Mouse (Mus musculus): ENCODE data around the gene Rab11a. TPM values are rescaled to one million over a fixed set of nuclear protein-coding genes. Genes with fewer than 3 reads are reported as not detected.
A peak's percentile ranks its signal among the peaks of the same experiment; 100 is the strongest.

Gene Rab11a
- total and polyA plus RNA-seq, 2 experiments from 2014 or later, result 153 to 465 TPM

DNA sequence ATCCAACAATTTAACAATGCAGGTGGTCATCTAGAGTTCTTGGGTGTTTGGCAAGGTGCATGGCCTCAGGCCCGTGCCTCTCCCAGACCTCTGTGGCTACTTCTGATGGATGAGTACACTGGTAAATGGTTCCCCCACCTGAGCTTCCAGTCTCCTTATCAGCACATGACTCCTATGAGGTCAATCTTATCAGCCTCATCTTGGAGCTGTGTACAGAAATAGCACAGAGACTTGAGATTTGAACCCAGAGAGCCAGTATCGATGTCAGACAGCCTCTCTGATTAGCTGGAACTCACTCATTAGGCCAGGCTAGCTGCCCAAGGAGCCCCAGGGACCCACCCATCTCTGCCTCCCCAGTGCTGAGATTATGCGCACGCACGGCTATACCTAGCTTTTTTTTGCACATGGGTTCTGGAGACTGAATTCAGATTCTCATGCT, 32.9 kb upstream of the Rab11a start:
- no peak overlapping the region for H3K27ac ChIP-seq
- WGBS, result 84% methylated on average over 5 of the region's 5 CpGs

DNA sequence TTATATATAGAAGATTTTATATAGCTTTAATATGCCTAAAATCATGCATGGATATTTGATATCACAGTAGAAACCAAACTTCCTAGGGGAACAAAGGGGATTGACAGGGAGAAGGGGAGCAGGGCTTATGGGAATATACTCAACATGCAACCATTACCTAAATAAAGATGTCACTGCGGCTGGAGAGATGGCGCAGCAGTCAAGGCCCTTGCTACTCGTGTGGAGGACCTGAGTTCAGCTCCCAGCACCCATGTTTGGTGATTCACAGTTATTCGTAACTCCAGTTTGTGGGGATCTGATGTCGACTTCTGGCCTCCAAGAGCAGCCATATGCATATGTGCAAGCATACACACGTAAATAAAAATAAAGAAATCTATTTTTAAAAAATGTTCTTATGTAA, 32.4 kb upstream of the Rab11a start:
- H3K9ac ChIP-seq (replicated peaks; ENCODE audit: low read length), result no peak overlapping the region
- no peak overlapping the region for H3K4me3 ChIP-seq (ENCODE audit: low read length)
- WGBS, result 88% methylated on average over 6 of the region's 6 CpGs
- no peaks in the 10 kb centered on the region for H3K36me3 ChIP-seq (ENCODE audit: insufficient read depth, low read length)
- no peak overlapping the region for H3K4me2 ChIP-seq (ENCODE audit: low read depth, low read length)
- H3K27me3 ChIP-seq (ENCODE audit: insufficient read depth, low read length), result no peaks in the 10 kb centered on the region
- H3K9me3 ChIP-seq (ENCODE audit: low read length), result no peaks in the 10 kb centered on the region
- H3K27ac ChIP-seq, result no peak overlapping the region
- H3K4me1 ChIP-seq (ENCODE audit: insufficient read depth, low read length), result peaks cover 8% of the 10 kb centered on the region; the same call in 1 of the 2 replicates
- ATAC-seq (no peak), DNase-seq (ENCODE audit: low spot score) (no peak)
- TF ChIP-seq CTCF (IDR thresholded peaks at IDR 0.05; ENCODE audit: low read depth), result no peak

More for the DNA sequence above, 32.9 kb upstream of the Rab11a start:
- Histone ChIP-seq H3K36me3 (ENCODE audit: insufficient read depth, low read length) (no peaks in the 10 kb centered on the region), H3K9me3 (ENCODE audit: low read length) (no peaks in the 10 kb centered on the region), H3K4me3 (ENCODE audit: low read length) (no peak overlapping the region), H3K4me2 (ENCODE audit: low read depth, low read length) (no peak overlapping the region), H3K9ac (replicated peaks; ENCODE audit: low read length) (no peak overlapping the region), H3K27me3 (ENCODE audit: insufficient read depth, low read length) (no peaks in the 10 kb centered on the region), H3K4me1 (ENCODE audit: insufficient read depth, low read length) (peaks cover 12% of the 10 kb centered on the region; the same call in 1 of the 2 replicates)
- DNase-seq (ENCODE audit: low spot score), result no peak
- ATAC-seq, result no peak
- TF ChIP-seq CTCF (IDR thresholded peaks at IDR 0.05; ENCODE audit: low read depth), result no peak

DNA sequence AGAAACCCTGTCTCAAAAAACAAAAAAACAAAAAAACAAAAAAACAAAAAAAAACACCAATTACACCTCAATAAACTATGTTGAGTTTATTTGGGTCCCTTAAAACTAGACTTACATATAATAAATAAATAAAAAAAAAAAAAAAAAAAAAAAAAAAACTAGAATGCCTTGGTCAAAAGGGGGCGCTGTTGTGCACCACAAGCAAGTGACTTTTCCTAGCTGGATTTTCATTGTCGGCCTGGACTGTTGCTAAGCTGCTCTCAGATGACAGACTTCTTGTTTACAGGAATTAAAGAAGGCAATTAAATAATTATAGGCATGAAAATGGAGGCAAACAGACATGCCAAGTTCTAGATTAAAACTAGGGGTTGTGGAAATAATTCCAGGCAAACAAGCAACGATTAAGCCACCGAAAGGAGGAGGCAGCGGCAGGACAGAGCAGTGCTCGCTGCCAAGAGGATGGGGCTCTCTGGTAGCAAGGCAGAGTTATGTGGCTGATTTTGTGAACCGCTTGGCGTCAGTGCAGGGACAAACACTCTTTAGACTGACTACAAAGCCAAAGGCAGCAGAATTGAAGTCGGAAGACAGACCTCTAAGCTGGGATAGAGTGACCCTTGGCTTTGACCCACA, 31.6 kb upstream of the Rab11a start:
- Histone ChIP-seq H3K9me3 (ENCODE audit: low read length) (no peaks in the 10 kb centered on the region), H3K27ac (peak overlapping the region; percentile 70; the same call in 1 of the 2 replicates), H3K27me3 (ENCODE audit: insufficient read depth, low read length) (no peaks in the 10 kb centered on the region), H3K4me3 (ENCODE audit: low read length) (no peak overlapping the region), H3K9ac (replicated peaks; ENCODE audit: low read length) (no peak overlapping the region), H3K4me1 (ENCODE audit: insufficient read depth, low read length) (peaks cover under 1% of the 10 kb centered on the region; the same call in 1 of the 2 replicates), H3K4me2 (ENCODE audit: low read depth, low read length) (peak overlapping the region; percentile 13; the same call in 1 of the 2 replicates), H3K36me3 (ENCODE audit: insufficient read depth, low read length) (no peaks in the 10 kb centered on the region)
- peak; percentile 84 for DNase-seq (ENCODE audit: low spot score)
- TF ChIP-seq CTCF (IDR thresholded peaks at IDR 0.05; ENCODE audit: low read depth), result peak; percentile 58
- WGBS, result 25% methylated on average over 9 of the region's 9 CpGs
- ATAC-seq, result peak; percentile 71; the same call in 1 of the 2 replicates

DNA sequence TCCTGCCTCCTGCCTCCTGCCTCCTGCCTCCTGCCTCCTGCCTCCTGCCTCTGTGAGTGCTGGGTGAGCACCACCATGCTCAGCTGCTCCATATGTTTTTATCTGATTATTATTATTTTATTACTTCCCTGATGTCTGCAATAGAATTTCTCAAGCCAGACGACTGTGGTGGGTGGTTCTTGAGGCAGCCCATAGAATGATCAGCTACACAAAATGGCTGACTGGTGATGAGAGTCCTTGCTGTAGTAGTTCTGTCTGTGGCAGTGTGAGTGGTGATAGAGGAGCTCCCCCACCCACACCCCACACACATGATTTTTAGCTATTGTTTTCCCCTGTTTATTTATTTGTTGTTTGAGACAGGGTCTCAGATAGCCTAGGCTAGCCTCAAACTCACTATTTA, 30.2 kb upstream of the Rab11a start:
- no peak overlapping the region for H3K27ac ChIP-seq
- TF ChIP-seq CTCF (IDR thresholded peaks at IDR 0.05; ENCODE audit: low read depth), result no peak
- WGBS, result 62% methylated on average over 1 of the region's 1 CpGs

DNA sequence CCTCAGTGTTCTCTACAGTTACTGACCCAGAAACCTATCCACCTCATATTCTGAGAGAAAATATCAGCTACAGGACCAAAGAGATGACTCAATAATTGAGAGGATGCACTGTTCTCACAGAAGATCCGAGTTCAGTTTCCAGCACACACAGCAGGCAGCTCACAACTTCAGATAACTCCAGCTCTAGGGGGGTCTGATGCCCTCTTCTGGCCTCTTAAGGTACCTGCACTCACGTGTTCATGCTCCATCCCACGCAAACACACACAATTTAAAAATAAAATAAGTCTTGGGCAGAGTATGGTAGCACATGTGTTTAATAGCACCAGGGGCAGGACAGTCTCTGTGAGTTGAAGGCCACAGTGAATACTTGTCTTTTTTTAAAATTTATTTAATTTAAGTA, 28.6 kb upstream of the Rab11a start:
- WGBS, result 85% methylated on average over 3 of the region's 3 CpGs
- H3K4me1 ChIP-seq (ENCODE audit: insufficient read depth, low read length), result no peaks in the 10 kb centered on the region
- no peak for TF ChIP-seq CTCF (IDR thresholded peaks at IDR 0.05; ENCODE audit: low read depth)
- H3K36me3 ChIP-seq (ENCODE audit: insufficient read depth, low read length), result no peaks in the 10 kb centered on the region
- H3K27me3 ChIP-seq (ENCODE audit: insufficient read depth, low read length), result no peaks in the 10 kb centered on the region
- no peak overlapping the region for H3K4me3 ChIP-seq (ENCODE audit: low read length)
- H3K9ac ChIP-seq (replicated peaks; ENCODE audit: low read length), result no peak overlapping the region
- DNase-seq (ENCODE audit: low spot score) (no peak), ATAC-seq (no peak)
- H3K27ac ChIP-seq, result no peak overlapping the region
- H3K9me3 ChIP-seq (ENCODE audit: low read length), result no peaks in the 10 kb centered on the region
- H3K4me2 ChIP-seq (ENCODE audit: low read depth, low read length), result no peak overlapping the region

More for the DNA sequence above, 30.2 kb upstream of the Rab11a start:
- Histone ChIP-seq H3K9me3 (ENCODE audit: low read length) (no peaks in the 10 kb centered on the region), H3K4me1 (ENCODE audit: insufficient read depth, low read length) (no peaks in the 10 kb centered on the region), H3K4me3 (ENCODE audit: low read length) (no peak overlapping the region), H3K4me2 (ENCODE audit: low read depth, low read length) (no peak overlapping the region), H3K9ac (replicated peaks; ENCODE audit: low read length) (no peak overlapping the region), H3K27me3 (ENCODE audit: insufficient read depth, low read length) (no peaks in the 10 kb centered on the region), H3K36me3 (ENCODE audit: insufficient read depth, low read length) (no peaks in the 10 kb centered on the region)
- no peak for DNase-seq (ENCODE audit: low spot score)
- ATAC-seq, result no peak

DNA sequence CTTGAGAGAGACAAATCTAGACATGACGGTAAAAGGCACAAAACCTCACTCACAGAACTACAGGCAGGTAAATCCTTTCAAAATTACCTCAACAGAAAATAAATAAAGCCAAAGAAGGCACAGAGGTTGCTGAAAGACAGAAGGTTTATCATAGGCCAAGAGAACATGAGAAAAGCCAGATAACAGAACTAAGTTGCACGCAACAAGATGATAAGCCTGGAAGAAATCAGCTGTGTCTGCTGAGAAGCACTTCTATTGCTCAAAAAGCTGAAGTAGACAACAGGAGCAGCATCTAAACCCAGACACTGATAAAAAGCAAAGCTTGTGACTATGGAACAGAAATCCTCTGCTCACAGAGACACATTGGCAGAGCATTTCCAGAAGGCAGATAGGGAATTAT, 27.3 kb upstream of the Rab11a start:
- Histone ChIP-seq H3K4me3 (ENCODE audit: low read length) (no peak overlapping the region), H3K9me3 (ENCODE audit: low read length) (no peaks in the 10 kb centered on the region), H3K27me3 (ENCODE audit: insufficient read depth, low read length) (no peaks in the 10 kb centered on the region), H3K36me3 (ENCODE audit: insufficient read depth, low read length) (no peaks in the 10 kb centered on the region), H3K4me1 (ENCODE audit: insufficient read depth, low read length) (no peaks in the 10 kb centered on the region), H3K9ac (replicated peaks; ENCODE audit: low read length) (no peak overlapping the region), H3K4me2 (ENCODE audit: low read depth, low read length) (no peak overlapping the region), H3K27ac (no peak overlapping the region)
- no peak for ATAC-seq
- TF ChIP-seq CTCF (IDR thresholded peaks at IDR 0.05; ENCODE audit: low read depth), result no peak
- no peak for DNase-seq (ENCODE audit: low spot score)
- WGBS, result 80% methylated on average over 2 of the region's 2 CpGs

DNA sequence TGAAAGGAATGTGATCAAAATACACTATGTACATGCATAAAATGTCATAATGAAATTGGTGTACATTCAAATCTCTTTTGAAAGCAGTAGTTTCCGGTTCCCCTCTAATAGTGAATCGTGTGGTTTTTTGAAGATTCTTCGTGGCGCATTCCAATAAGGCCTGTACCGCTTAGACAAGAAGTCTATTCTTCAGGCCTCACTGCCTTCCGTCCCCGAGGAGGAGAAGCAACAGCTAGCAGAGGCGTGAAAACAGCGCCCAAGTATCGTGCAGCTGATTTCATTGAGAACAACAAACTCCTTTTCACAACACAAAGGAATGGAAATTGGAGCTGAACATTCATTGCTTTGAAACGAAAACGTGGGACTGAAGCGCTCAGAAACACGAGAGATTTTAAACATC, 20.5 kb upstream of the Rab11a start:
- H3K27ac ChIP-seq, result peak overlapping the region; percentile 54; the same call in 1 of the 2 replicates
- no peak for ATAC-seq
- H3K4me1 ChIP-seq (ENCODE audit: insufficient read depth, low read length), result no peaks in the 10 kb centered on the region
- H3K4me2 ChIP-seq (ENCODE audit: low read depth, low read length), result no peak overlapping the region
- TF ChIP-seq CTCF (IDR thresholded peaks at IDR 0.05; ENCODE audit: low read depth), result no peak
- DNase-seq (ENCODE audit: low spot score), result peak; percentile 54
- 52% methylated on average over 14 of the region's 14 CpGs for WGBS
- H3K36me3 ChIP-seq (ENCODE audit: insufficient read depth, low read length), result no peaks in the 10 kb centered on the region
- no peaks in the 10 kb centered on the region for H3K9me3 ChIP-seq (ENCODE audit: low read length)
- no peaks in the 10 kb centered on the region for H3K27me3 ChIP-seq (ENCODE audit: insufficient read depth, low read length)
- H3K9ac ChIP-seq (replicated peaks; ENCODE audit: low read length), result no peak overlapping the region
- no peak overlapping the region for H3K4me3 ChIP-seq (ENCODE audit: low read length)

Measured in hindbrain, postnatal 0 days (tissue).